ENCODE assay signal across 8 mouse cellular contexts in genomic region chr10:14450073-14450472, GRCm38 (mm10).
DNase-seq lines count a peak whose midpoint lies in the region; ATAC-seq and TF ChIP-seq lines count a peak whose summit lies in the region.
"Had no signal": no experiment of that assay in that cellular context is flagged by ENCODE, and none has a peak within 500 bp of the region (broad histone marks: within the 10 kb centered on the region; RNA-seq: fewer than 3 reads in every experiment).

No protein-coding gene starts in this region.

- peak; percentile 58 for TF ChIP-seq CTCF in layer of hippocampus, adult 2 months (conservative IDR thresholded peaks at IDR 0.05)

- no peak overlapping the region for H3K4me2 ChIP-seq in neural tube, embryonic 11.5 days (ENCODE audit: low read depth)

- H3K27me3 ChIP-seq in neural tube, embryonic 11.5 days (ENCODE audit: control insufficient read depth, insufficient read depth, low read length): no peaks in the 10 kb centered on the region

- WGBS in neural tube, embryonic 11.5 days: 74% methylated on average over 7 of the region's 7 CpGs

- H3K36me3 ChIP-seq in neural tube, embryonic 11.5 days (ENCODE audit: control insufficient read depth, insufficient read depth, low read length): no peaks in the 10 kb centered on the region

- H3K4me1 ChIP-seq in neural tube, embryonic 11.5 days (ENCODE audit: control insufficient read depth, insufficient read depth, low read length): no peaks in the 10 kb centered on the region

- DNase-seq in layer of hippocampus, adult 2 months (ENCODE audit: low spot score in 2 of 2): no peak
- DNase-seq in layer of hippocampus, adult 9-11 months: no peak
- DNase-seq in WW6 (ENCODE audit: low read depth, low spot score): peak; percentile 18
- peak; percentile 24 for DNase-seq in neural tube, embryonic 11.5 days (ENCODE audit: low spot score)
- no peak for DNase-seq in right cerebral cortex, postnatal 36 days (ENCODE audit: low spot score in 2 of 2)
- no peak for DNase-seq in adrenal gland, postnatal 4 days (ENCODE audit: low spot score in 2 of 2)
- DNase-seq: layer of hippocampus, postnatal 36 days had no signal

- H3K27ac ChIP-seq in layer of hippocampus, adult 2 months: no peak overlapping the region
- H3K27ac ChIP-seq in neural tube, embryonic 11.5 days (ENCODE audit: low read depth, low read length): no peak overlapping the region

- no peak overlapping the region for H3K4me3 ChIP-seq in layer of hippocampus, adult 2 months
- no peak overlapping the region for H3K4me3 ChIP-seq in neural tube, embryonic 11.5 days (ENCODE audit: low read depth, low read length)

- peak; percentile 58 for ATAC-seq in CD4-positive, CD25-positive, alpha-beta regulatory T cell, adult 4 months
- no peak for ATAC-seq in neural tube, embryonic 11.5 days (ENCODE audit: insufficient read depth, low FRiP score, low TSS enrichment)

- H3K9me3 ChIP-seq in neural tube, embryonic 11.5 days (ENCODE audit: control insufficient read depth, low read length): no peaks in the 10 kb centered on the region

- no peak overlapping the region for H3K9ac ChIP-seq in neural tube, embryonic 11.5 days (ENCODE audit: low read length)

Comparison
In these comparisons a context has a peak if more than half of its experiments do, and no peak if none do; other contexts are left out.
1. DNase-seq: peak in WW6 (single experiment) and neural tube, embryonic 11.5 days (single experiment); none in layer of hippocampus, adult 2 months (0 of 2), layer of hippocampus, adult 9-11 months (single experiment), right cerebral cortex, postnatal 36 days (0 of 2) and adrenal gland, postnatal 4 days (0 of 2).